Mouse (Mus musculus): ENCODE results near the gene Drd4.

GRCm38 (mm10) chr7:141340023-141340422 lies 48.2 kb downstream of the Drd4 start:
- no peak for TF ChIP-seq CTCF (IDR thresholded peaks at IDR 0.05; ENCODE audit: extremely low read depth, insufficient read depth, low read length)
- no peak for TF ChIP-seq POLR2A (IDR thresholded peaks at IDR 0.05; ENCODE audit: extremely low read depth, insufficient read depth, low read length)

Data from cortical plate, adult 2 months (tissue).